Mouse (Mus musculus) urinary bladder, postnatal 36 days (tissue): ENCODE results near the gene Kctd6.

Experiments used
- DNase-seq, 2 experiments: peaks; one replicate each; pipeline ENCODE4 v3.0.0; 2022; ENCODE audit warnings: low spot score in 2 of 2, mixed read lengths in 1 of 2

The Kctd6 gene

DNA sequence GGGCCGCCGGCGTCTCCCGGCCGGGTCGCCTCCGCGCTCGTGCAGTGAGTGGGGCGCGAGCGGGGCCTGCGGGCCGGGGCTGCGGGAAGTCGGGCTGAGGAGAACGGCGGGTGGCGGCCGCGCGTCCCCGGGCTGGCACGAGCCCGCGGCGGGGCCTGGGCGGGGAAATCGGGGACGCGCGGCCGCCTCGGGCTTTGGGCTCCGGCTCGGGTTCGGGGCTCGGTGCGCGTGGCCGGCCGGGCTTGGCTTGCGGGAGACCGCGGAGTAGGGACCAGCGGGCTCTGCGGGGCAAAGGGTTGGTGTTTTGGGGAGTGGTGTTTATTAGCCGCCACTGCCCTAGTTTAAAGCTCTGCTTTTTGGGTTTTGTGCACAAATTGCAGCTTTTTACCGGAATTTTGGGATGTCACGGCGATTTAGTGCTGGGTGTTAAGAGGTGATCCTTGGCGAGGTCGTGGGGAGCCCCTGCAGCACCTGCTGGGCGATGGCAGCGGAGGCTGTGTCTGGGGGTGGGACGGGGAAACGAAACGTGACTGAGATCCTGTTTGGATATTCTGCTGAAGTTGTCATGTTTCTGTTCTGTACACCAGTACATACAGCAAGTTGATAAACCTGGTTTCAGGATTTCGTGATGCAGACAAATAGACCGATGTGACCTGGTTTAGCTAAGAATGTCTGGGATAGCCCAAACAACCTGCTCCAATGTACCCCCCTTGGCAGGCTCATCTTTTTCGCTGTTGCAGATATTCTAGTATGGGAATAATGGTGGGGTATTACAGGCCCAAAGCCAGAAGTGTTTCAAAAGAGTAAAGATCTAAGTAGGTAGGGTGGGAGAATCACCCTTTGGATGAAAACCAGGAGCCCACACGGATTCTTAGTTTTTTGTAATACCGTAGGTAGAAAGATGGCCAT lies 613 bp downstream of the Kctd6 start:
- DNase-seq = peak; percentile 69 to 71

DNA sequence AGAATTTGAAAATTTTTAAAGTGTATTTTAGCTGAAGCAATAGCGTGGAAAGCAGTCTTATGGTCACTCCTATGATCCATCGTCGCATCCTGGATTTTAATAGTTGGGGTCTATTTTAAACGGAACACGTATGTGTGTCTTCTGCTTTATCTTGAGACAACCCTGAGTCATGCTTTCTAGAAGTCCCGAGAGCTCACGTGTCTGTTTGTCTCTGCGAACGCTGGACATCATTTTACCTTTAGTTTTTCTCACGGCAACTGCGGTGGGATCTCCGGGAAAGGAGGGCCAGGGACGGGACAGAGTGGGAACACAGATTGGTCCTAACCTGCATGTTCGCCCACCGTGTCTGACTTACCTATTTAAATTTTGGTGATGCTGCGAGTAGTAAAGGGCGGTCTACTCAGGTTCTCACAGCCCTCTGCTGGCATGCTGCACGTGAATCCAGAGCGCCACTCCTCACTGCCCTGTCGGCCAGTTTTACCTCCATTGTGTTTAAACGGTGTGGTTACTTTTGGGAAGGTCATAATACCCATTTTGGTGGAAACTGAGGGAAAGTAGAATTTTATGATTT lies 1.4 kb downstream of the Kctd6 start:
- no peak for DNase-seq

DNA sequence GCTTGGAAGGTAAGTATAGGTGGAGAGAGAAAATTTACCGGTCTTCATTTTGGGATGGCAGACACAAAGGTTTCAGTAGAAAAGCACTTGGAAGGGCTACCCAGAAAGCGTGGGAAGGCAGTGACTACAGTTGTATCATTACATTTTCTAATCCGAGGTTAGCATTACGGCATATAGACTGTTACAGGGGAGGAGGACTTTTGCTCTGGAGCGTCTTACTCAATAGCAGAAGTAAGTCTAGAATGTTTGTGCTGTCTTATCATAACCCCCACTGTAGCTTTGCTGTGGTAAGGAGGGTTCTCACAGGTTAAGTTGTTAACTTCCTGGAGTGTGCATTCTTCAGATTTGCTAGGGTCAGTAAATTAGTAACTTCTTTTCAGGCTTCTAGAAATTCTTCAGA lies 2.2 kb downstream of the Kctd6 start:
- DNase-seq = no peak

DNA sequence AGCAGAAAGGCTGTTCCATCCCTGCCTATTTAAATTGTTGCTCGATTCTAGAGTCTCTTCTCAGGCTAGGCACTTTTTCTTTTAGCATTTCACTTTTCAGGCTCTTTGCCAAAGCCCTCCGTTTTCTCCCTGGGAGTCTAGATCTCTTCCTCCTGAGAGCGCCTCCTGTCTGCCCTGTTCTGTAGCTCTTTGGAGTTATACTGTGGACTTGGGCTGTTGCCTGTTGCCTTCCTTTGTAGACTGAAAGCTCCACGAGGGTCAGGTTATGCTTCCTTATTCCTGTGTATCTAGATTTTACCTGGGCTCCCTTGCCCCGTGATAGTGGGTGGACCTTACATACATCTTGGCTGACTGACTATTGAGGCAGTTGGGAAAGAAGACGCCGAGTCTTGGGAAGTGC lies 4.3 kb downstream of the Kctd6 start:
- no peak for DNase-seq

DNA sequence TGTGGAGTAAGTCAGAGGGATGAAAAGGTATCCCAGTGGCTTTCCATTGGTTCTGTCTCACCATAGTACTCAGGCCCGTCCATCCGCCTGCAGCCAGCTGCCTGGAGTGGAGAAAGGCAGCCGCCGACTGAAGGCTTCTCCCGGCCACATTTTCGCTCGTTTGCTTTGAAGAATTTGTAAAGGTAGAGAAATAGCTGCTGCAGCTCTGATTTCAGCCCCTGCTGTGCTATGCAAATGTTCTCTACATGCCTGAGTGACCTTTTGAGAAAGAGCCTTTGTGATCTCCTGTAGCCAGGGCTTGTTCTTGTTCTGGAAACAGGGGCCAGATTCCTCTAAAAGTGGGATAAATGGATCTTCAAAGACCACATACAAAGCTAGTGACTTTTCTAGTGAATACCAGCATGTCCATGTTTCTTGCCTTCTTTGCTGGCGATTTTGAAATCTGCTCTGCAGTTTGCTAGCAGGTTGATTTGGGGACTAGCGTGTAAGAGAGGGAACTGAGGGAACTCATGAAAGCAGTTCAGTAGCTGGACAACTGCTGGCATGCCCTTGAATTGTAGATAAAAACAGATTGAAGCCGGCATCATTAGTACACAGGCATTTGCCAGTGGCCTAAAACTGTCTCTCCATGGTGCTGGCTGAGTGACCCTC lies 4.9 kb downstream of the Kctd6 start:
- DNase-seq = no peak

DNA sequence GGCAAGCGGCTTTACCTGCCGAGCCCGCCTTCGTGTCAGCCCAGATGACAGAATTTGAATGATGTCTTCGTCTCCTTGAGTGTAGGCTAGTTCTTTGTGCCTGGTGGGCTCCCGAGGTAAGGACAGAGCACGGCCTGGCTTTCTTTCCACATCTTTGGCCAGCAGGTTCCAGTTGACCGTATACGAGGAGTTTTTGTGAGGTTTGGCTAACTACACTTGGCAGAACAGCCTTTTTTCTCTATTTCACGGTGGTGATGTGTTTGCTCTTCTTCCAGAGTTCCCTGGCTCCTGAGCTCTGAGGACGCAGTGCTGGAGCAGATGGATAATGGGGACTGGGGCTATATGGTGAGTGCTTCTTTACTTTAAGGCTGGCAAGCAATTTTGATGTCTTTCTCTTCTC lies 5.9 kb downstream of the Kctd6 start:
- no peak for DNase-seq

DNA sequence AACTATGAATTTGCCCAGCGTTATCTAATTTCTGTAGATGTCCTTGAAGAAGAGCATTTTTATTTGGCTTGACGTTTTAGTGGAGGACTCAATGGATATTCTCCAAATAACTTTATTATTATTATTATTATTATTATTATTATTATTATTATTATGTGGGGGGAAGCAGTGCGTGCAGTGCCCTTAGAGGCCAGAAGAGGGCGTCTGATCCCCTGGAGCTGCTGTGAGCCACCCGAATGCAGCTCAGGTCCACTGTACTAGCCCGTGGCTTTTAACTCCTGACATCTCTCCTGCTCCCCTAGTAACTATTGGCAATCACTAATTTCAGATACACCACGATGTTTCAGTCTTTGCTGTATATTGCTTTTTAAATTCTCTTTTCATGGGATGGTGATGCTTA lies 6.4 kb downstream of the Kctd6 start:
- DNase-seq = no peak

DNA sequence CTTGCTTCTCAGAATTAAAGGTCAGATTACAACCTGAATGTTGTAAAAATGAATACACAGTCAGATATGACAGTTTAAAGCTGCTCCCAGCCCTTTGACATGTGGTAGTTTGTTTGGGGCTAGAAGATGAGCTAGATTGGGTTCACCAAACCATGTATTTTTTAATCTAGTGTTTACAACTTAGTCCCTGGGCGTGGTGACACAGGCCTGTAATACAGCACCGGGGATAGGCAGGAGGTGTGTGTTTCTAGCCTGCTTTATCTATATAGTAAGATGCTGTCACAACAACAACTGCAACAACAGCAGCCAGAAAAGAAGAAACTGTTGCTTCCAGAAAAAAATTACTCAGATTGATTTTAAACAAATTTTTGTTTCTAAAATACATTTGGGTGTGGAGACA lies 7.0 kb downstream of the Kctd6 start:
- DNase-seq = no peak

DNA sequence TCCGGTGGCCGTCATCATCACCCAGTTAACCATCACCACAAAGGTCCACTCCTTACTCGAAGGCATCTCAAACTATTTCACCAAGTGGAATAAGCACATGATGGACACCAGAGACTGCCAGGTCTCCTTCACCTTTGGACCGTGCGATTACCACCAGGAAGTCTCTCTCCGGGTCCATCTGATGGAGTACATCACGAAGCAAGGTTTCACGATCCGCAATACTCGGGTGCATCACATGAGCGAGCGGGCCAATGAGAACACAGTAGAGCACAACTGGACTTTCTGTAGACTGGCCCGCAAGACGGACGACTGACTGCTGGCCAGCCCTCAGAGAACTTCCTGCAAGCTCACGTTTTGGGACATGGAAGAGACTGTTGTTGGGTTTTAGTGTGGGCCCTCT lies 8.6 kb downstream of the Kctd6 start:
- no peak for DNase-seq

DNA sequence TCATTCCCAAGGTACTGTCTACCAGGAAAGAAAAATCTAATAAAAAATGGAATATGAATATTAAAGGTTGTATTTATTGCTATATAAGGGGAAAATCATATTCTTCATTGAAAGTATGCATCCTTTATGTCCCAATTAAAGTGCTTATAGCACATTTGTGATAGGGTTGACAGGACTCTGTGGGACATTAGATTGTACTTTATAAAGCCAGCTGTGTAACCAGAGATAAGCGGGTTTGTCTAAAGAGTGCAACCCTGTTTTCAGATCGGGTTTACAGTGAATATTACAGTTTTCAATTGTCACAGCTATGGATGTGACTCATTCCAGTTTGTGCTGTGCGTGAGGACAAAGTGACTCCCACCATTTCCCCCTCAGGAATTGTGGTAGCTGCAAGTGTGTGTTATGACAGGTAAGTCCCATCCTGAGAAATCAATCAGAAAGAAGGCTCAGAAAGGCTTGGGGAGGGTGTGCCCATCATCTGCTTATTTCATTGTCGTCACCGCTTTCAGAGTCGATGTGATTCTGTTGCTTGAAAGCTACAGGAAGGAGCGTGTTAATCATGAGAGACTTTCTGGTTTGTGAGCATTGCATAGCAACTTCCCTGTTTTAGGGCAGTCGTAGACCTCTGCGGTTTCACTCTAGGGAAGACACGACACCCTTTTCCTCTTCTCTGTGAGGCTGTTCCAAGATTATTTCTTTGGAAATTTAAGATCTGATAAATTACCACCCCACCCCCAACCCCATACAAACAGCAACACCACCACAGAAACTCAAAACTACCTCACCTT lies 9.8 kb downstream of the Kctd6 start:
- no peak for DNase-seq

DNA sequence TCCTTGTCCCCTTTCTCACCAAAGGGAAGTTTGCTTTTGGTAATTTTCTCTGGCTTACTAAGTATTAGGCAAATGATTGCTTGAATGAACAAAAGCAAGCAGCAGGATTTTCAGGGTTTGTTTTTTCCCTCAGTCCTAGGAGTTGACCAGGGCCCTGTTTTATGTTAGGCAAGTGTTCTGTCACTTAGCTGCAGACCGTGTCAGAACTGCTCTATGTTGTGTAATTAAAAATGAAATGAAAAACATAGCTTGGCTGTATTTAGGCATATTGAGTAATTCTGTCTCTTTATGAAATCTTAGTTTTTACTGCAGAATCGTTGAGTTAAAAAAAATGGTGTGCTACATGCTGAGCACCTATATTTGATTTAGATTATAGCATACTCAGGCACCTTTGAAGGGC lies 10.9 kb downstream of the Kctd6 start:
- DNase-seq = no peak

DNA sequence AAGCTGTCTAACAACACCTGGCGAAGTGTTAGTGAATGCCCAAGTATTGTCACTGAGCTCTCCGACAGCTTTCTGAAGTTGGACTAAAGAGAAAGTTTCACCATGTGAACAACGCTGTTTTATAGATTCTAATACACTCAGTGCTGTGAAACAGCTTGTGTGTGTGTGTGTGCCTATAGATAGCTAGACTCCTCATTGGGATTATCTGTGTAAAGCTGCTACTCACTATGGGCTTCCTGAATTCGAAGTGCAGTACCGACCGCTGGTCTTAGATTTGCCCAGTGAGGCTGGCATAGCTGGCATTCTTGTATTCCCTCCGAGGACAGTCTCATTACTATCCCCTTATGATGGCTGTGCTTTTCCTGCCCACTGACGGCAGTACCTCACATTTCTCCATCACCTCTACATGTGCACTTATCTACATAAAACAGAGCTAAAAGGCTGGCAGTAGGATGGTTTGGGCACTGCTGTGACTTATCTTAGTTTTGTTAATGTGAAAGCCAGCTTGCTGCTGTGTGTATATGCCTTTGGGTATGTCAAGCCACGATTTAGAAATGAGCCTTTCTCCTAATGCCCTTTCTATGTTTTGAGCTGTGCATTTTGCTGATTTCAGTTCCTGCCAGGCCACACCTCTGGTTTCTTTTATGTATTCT lies 15.6 kb downstream of the Kctd6 start:
- DNase-seq = no peak

DNA sequence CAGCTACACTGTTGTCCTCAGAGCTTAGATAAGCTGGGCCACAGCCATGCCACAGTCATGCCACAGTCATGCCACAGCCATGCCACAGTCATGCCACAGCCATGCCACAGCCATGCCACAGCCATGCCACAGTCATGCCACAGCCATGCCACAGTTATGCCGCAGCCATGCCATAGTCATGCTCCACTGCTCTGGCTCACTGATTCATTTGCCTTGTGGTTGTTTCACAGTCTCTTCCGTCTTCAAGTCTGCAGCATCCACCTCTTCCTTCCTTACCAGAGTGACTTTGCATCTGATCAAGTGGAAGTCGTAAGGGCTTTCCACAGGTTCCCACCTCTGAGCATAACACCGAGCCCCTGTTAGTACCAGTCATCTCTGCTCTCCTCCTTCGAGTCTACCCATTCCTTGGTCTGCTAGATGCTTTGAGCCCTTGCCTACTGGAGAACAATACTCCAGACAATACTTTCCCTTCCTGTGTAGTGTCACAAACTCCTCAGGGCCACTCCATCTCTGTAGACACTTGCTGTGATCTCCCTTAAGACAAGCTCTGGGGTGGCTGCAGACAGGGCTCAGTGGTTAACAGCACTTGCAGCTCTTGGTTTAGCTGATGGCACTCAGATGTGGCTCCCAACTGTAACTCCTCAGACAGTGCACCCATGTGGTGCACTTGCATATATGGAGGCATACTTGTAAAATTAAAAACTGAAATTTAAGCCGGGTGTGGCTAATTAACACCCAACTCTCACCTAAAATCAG lies 18.4 kb downstream of the Kctd6 start:
- DNase-seq = no peak

DNA sequence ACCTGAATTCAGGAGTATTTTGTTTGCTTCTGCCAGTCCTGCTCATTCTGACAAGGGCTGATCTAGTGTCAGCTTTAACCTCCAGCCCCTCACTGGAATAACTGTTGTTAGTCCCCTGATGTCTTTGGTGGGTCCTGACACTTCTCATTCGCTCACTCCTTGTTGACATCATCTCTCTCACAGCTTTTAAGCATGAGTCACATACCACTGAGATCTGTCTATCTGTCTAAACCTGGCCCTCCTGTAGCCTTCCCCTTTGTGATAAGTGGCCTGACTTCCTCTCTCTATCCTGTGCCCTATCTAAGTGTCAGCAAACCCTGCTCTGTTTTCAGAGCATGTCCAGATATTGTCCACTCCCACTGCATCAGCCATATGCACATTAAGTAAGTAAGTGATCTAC lies 19.3 kb downstream of the Kctd6 start:
- no peak for DNase-seq

DNA sequence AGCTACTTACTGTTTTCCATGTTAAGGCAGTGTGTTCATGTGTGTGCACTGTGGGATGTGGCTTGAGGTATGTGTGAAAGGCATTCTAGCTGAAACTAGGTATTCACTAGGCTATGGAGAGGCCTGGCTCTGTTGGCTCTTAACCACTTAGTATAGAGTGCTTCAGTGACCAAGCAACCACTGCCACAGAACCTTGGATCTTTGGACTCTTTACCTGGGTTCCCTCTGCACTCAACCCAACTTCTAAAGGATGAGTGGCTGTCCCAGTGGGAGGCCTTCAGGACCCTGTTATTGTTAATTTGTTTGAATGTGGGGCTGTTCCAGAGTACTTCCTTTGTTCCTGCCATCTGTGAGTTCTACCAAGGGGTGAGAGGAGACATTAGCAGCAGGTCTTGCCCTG lies 27.9 kb downstream of the Kctd6 start:
- no peak for DNase-seq

DNA sequence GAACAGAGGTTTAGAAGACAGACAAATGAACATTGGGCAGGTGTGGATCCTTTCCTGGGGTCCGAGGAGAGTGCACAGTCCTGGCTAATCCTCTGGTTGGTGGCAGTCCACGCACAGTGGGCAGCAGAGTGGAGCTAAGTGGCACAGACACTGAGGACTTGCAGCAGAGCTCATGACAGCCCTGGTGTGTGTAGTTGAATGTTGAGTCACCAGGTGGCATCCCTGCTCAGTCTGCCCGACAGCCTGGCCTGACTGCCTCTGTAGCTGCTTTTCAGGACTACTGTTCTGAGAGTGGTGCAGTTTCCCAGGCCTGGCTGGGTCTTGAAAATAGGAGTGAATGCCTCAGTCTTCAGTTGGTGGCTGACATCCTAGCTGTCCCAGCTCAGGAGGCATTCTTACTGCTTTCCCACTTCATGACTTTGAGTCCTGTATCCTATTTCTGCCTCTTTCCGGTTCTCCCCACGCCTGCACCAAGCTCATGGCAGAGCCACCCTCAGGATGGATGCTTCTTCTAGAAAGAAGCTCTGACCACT lies 28.5 kb downstream of the Kctd6 start:
- DNase-seq = peak in 1 of 2 experiments; percentile 21

DNA sequence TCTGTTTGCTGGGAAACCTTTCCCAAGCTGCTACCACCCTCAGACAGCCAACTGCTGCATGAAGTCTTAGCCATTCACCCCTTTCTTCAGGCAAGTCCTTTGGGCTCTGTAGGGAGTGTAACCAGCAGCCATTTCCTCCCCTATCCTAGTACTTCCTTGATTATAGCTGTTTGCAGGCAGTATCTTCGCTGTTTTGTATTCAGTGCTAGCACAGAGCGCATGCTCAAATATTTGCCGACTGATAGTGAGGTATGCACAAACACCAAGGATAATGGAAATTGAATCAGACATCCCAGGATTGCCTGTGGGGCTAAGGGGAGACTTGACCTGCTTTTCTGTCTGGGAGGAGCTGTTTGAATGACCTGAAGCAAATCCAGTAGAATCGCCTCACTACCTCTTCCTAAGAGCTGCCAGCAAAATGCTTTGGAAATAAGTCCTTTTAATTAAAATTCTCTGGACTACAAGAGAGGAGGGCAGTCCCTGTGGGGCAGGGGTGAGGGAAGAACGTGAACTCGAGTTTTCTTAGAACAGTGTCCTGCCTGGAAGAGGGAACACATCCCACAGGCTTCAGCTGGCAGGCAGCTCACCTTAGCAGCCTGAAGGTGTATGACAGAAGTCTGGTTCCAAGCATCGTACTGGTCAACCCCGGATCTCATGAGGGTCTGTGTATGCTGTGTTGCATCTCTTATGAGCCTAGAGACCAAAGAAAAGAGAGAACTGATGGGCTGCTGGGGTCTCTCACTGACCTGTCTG lies 29.4 kb downstream of the Kctd6 start:
- DNase-seq = no peak

DNA sequence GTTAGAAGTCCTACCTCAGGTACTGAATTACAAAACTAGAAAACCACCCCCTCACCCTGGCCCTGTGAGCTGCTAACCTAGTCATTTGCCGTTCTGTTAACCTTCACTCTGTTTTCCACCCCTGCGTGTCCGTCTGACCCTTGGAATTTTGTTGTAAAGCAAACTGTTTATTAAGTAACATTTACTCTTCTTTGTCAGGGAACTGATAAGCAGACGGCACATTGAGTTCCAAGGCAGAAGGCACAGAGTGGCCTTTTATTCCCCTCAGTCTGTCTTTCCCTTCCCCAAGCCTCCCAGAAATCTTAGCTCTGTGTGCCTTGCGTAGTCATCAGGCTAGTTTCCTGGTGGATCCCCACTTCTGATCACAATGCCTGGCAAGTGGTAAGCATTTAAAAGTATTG lies 30.3 kb downstream of the Kctd6 start:
- no peak for DNase-seq

DNA sequence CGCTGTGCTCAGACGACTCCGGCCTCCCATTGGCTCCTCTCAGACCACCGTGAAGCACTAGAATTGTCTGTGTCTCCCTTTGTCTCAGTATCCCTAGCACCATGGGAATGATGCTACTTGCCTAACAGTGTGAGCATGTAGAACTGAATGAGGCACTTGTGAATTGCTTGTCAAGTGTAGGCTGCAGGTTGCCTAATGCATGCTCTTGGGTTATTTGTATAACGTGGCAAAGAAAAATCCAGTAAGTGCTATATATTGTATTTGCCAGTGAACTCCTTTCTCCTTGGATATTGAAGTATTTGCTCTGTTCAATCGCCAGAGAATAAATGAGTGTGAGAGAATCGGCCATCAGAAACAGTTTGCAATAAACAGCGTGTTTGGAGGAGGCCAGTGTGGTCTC lies 32.9 kb downstream of the Kctd6 start:
- DNase-seq = no peak

DNA sequence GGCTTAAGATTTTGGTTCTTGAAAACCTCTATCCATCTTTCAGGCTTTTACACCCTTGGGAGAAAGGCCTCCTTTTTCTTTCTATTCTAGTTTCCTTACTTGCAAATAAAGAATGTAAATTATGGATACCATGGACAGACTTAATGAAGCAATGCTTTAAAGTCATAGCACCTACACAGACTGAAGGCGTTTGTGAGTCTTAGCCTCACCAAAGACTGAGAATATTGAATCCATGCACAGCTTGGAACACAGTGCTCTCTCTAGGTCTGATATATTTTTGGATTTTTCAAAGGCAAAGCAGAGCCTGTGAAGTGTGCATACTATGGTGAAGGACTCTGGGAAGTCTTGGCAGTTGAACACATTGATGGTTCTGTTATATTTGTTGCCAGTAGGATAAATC lies 35.3 kb downstream of the Kctd6 start:
- no peak for DNase-seq
